Mouse (Mus musculus) ovary, adult 2 months (tissue): Measurements from ENCODE around the gene Wfdc6a. TPM values are rescaled to one million over a fixed set of nuclear protein-coding genes. Genes with fewer than 3 reads are reported as not detected.

Experiments
- polyA plus RNA-seq: library from polyadenylated mRNA; depleted of rRNA; stranded (reverse); fragments of >200 nt; gene quantifications from 2 replicates; pipeline ENCODE4 v1.2.3, GENCODE M21; 2012; rRNA removed

Wfdc6a gene
- polyA plus RNA-seq = 1.2 TPM in 2 replicates

GRCm38 (mm10) chr2:164585025-164585725 lies at the start of gene Wfdc6a:
Wfdc6a (minus strand) TSS chr2:164585447.

GRCm38 (mm10) chr2:164613471-164613870 lies 28.2 kb upstream of the Wfdc6a start, which contains the start of the genes Wfdc6b and Wfdc8:
Wfdc6b (plus strand) TSS chr2:164613522.
Wfdc8 (minus strand) TSS chr2:164613626.

GRCm38 (mm10) chr2:164593494-164593893 lies 8.2 kb upstream of the Wfdc6a start, which contains the start of gene Eppin:
Eppin (minus strand) TSS chr2:164593594.

GRCm38 (mm10) chr2:164573359-164573758 lies 11.9 kb downstream of the Wfdc6a start, which contains the start of gene Spint3:
Spint3 (minus strand) TSS chr2:164573459.

GRCm38 (mm10) chr2:164562391-164563188 lies 22.7 kb downstream of the Wfdc6a start, which contains the start of gene Wfdc2:
Wfdc2 (plus strand) TSS chr2:164562413.

Other genes with a start within 250 kb of the Wfdc6a start
- gene Slpi, start 196.4 kb downstream of the Wfdc6a start, polyA plus RNA-seq = 13.5 and 15.4 TPM in 2 replicates
- 0.08 TPM in 1 of 2 replicates, not detected in the other for gene Rbpjl, start 182.3 kb downstream of the Wfdc6a start, polyA plus RNA-seq
- 0.45 and 0.52 TPM in 2 replicates for gene Matn4, start 180.3 kb downstream of the Wfdc6a start, polyA plus RNA-seq
- gene Sdc4, start 141.6 kb downstream of the Wfdc6a start, polyA plus RNA-seq = 58.9 and 68.8 TPM in 2 replicates
- gene Sys1, start 128.5 kb downstream of the Wfdc6a start, polyA plus RNA-seq = 190 and 302 TPM in 2 replicates
- 92.2 and 115 TPM in 2 replicates for gene Gm20458, start 124.5 kb downstream of the Wfdc6a start, polyA plus RNA-seq
- gene Trp53tg5, start 111.7 kb downstream of the Wfdc6a start, polyA plus RNA-seq = not detected in 2 replicates
- 82.7 and 94.8 TPM in 2 replicates for gene Dbndd2, start 99.3 kb downstream of the Wfdc6a start, polyA plus RNA-seq
- gene Pigt, start 87.9 kb downstream of the Wfdc6a start, polyA plus RNA-seq = 211 and 273 TPM in 2 replicates
- gene Wfdc2, start 23.0 kb downstream of the Wfdc6a start, polyA plus RNA-seq = 222 and 266 TPM in 2 replicates
- gene Spint3, start 12.0 kb downstream of the Wfdc6a start, polyA plus RNA-seq = not detected in 2 replicates
- 1.6 and 1.7 TPM in 2 replicates for gene Eppin, start 8.1 kb upstream of the Wfdc6a start, polyA plus RNA-seq
- gene Wfdc6b, start 28.1 kb upstream of the Wfdc6a start, polyA plus RNA-seq = 0.36 and 0.62 TPM in 2 replicates
- 1.0 and 1.4 TPM in 2 replicates for gene Wfdc8, start 28.2 kb upstream of the Wfdc6a start, polyA plus RNA-seq
- 0.33 TPM in 1 of 2 replicates, not detected in the other for gene Wfdc16, start 53.3 kb upstream of the Wfdc6a start, polyA plus RNA-seq
- gene Wfdc10, start 70.6 kb upstream of the Wfdc6a start, polyA plus RNA-seq = 44.5 and 78.3 TPM in 2 replicates
- not detected in 2 replicates for gene Wfdc9, start 71.1 kb upstream of the Wfdc6a start, polyA plus RNA-seq
- gene Wfdc11, start 88.6 kb upstream of the Wfdc6a start, polyA plus RNA-seq = not detected in 2 replicates
- 0.49 and 0.74 TPM in 2 replicates for gene Wfdc13, start 99.7 kb upstream of the Wfdc6a start, polyA plus RNA-seq
- gene Spint4, start 113.1 kb upstream of the Wfdc6a start, polyA plus RNA-seq = not detected in 2 replicates
- gene Spint5, start 129.9 kb upstream of the Wfdc6a start, polyA plus RNA-seq = not detected in 2 replicates
- gene Wfdc3, start 160.5 kb upstream of the Wfdc6a start, polyA plus RNA-seq = 1.3 and 2.9 TPM in 2 replicates
- gene Dnttip1, start 160.5 kb upstream of the Wfdc6a start, polyA plus RNA-seq = 70.1 and 74.7 TPM in 2 replicates
- gene Ube2c, start 184.5 kb upstream of the Wfdc6a start, polyA plus RNA-seq = 63.8 and 111 TPM in 2 replicates
- gene Tnnc2, start 194.5 kb upstream of the Wfdc6a start, polyA plus RNA-seq = 0.77 TPM in 1 of 2 replicates, not detected in the other
- gene Snx21, start 200.4 kb upstream of the Wfdc6a start, polyA plus RNA-seq = 62.2 and 74.1 TPM in 2 replicates
- gene Acot8, start 219.4 kb upstream of the Wfdc6a start, polyA plus RNA-seq = 55.4 and 62.0 TPM in 2 replicates
- 4.4 and 4.9 TPM in 2 replicates for gene Zswim3, start 219.7 kb upstream of the Wfdc6a start, polyA plus RNA-seq
- 16.5 and 18.3 TPM in 2 replicates for gene Zswim1, start 237.2 kb upstream of the Wfdc6a start, polyA plus RNA-seq
- 0.44 and 0.46 TPM in 2 replicates for gene Spata25, start 243.1 kb upstream of the Wfdc6a start, polyA plus RNA-seq
- gene Ctsa, start 247.4 kb upstream of the Wfdc6a start, polyA plus RNA-seq = 262 and 403 TPM in 2 replicates
- gene Neurl2, start 248.0 kb upstream of the Wfdc6a start, polyA plus RNA-seq = 15.8 and 20.4 TPM in 2 replicates